ENCODE assay signal across 9 mouse cellular contexts in genomic region chr7:44958208-44958607, GRCm38 (mm10). TPM values are rescaled to one million over a fixed set of nuclear protein-coding genes. Genes with fewer than 3 reads are reported as not detected.
DNase-seq lines count a peak whose midpoint lies in the region; ATAC-seq and TF ChIP-seq lines count a peak whose summit lies in the region.
"Had no signal": no experiment of that assay in that cellular context is flagged by ENCODE, and none has a peak within 500 bp of the region (broad histone marks: within the 10 kb centered on the region; RNA-seq: fewer than 3 reads in every experiment).

No protein-coding gene starts in this region.

- no peaks in the 10 kb centered on the region for H3K4me1 ChIP-seq in embryonic facial prominence, embryonic 11.5 days (ENCODE audit: control insufficient read depth, insufficient read depth, low read length)
- peaks cover 15% of the 10 kb centered on the region for H3K4me1 ChIP-seq in embryonic facial prominence, embryonic 10.5 days
- H3K4me1 ChIP-seq in liver, embryonic 14.5 days (replicated peaks; ENCODE audit: control insufficient read depth in 2 of 2, insufficient read depth in 2 of 2, low read length in 1 of 2) = peaks cover 0 to 4% of the 10 kb centered on the region in 2 experiments; a peak in 3 of 4 replicates
- H3K4me1 ChIP-seq in liver, embryonic 12.5 days = peaks cover 21% of the 10 kb centered on the region

- H3K4me2 ChIP-seq in embryonic facial prominence, embryonic 11.5 days (ENCODE audit: low read depth, low read length) = no peak overlapping the region
- no peak overlapping the region for H3K4me2 ChIP-seq in liver, embryonic 14.5 days (ENCODE audit: low read depth)
- no peak overlapping the region for H3K4me2 ChIP-seq in liver, embryonic 12.5 days

- H3K9me3 ChIP-seq in embryonic facial prominence, embryonic 11.5 days (replicated peaks; ENCODE audit: control insufficient read depth, low read length) = no peaks in the 10 kb centered on the region
- no peaks in the 10 kb centered on the region for H3K9me3 ChIP-seq in embryonic facial prominence, embryonic 10.5 days
- no peaks in the 10 kb centered on the region for H3K9me3 ChIP-seq in liver, embryonic 14.5 days (ENCODE audit: control insufficient read depth, low read length)
- H3K9me3 ChIP-seq in liver, embryonic 12.5 days (replicated peaks) = no peaks in the 10 kb centered on the region

- peak; percentile 64 for DNase-seq in embryonic facial prominence, embryonic 11.5 days (ENCODE audit: low spot score)
- no peak for DNase-seq in embryonic facial prominence, embryonic 10.5 days (ENCODE audit: low spot score)
- DNase-seq in liver, embryonic 14.5 days (ENCODE audit: low read depth in 3 of 3, low spot score in 3 of 3) = peak in 1 of 3 experiments; percentile 27
- peak; percentile 66 for DNase-seq in R1 (ENCODE audit: low read depth, low spot score)
- DNase-seq in kidney, postnatal 14 days = peak; percentile 63
- DNase-seq in testis, postnatal 10 days (ENCODE audit: low spot score) = peak; percentile 65
- no peak for DNase-seq in Muller cell, postnatal 12 days (ENCODE audit: inconsistent ontology term)

- no peak for TF ChIP-seq EP300 in liver, embryonic 14.5 days (IDR thresholded peaks at IDR 0.05; ENCODE audit: low read depth)

- H3K27me3 ChIP-seq in embryonic facial prominence, embryonic 11.5 days (ENCODE audit: control insufficient read depth, insufficient read depth, low read length) = no peaks in the 10 kb centered on the region
- 0 out of 2 replicates have a peak, but pooled peaks cover 4% of the 10 kb centered on the region for H3K27me3 ChIP-seq in embryonic facial prominence, embryonic 10.5 days (replicated peaks; ENCODE audit: low read depth, poor library complexity, severe bottlenecking)
- no peaks in the 10 kb centered on the region for H3K27me3 ChIP-seq in liver, embryonic 14.5 days (ENCODE audit: control insufficient read depth, insufficient read depth, low read length)
- H3K27me3 ChIP-seq in liver, embryonic 12.5 days (replicated peaks) = peaks cover 18% of the 10 kb centered on the region

- no peak overlapping the region for H3K27ac ChIP-seq in embryonic facial prominence, embryonic 11.5 days (replicated peaks; ENCODE audit: low read depth, low read length)
- H3K27ac ChIP-seq in embryonic facial prominence, embryonic 10.5 days (replicated peaks) = no peak overlapping the region
- H3K27ac ChIP-seq in liver, embryonic 14.5 days = no peak overlapping the region
- H3K27ac ChIP-seq in liver, embryonic 12.5 days = no peak overlapping the region

- ATAC-seq in embryonic facial prominence, embryonic 11.5 days (replicated peaks; ENCODE audit: insufficient number of reproducible peaks, low FRiP score, low TSS enrichment, low read depth) = no peak
- no peak for ATAC-seq in liver, embryonic 14.5 days (ENCODE audit: insufficient read depth)
- no peak for ATAC-seq in liver, embryonic 12.5 days

- no peak overlapping the region for H3K4me3 ChIP-seq in embryonic facial prominence, embryonic 11.5 days (ENCODE audit: low read depth, low read length)
- no peak overlapping the region for H3K4me3 ChIP-seq in embryonic facial prominence, embryonic 10.5 days
- no peak overlapping the region for H3K4me3 ChIP-seq in liver, embryonic 14.5 days (ENCODE audit: insufficient read depth in 1 of 2, low read depth in 2 of 2, low read length in 2 of 2)
- no peak overlapping the region for H3K4me3 ChIP-seq in liver, embryonic 12.5 days

- TF ChIP-seq CTCF in liver, embryonic 14.5 days (IDR thresholded peaks at IDR 0.05; ENCODE audit: low read depth) = peak; percentile 80

- 60% methylated on average over 7 of the region's 7 CpGs for WGBS in embryonic facial prominence, embryonic 11.5 days
- 58% methylated on average over 7 of the region's 7 CpGs for WGBS in embryonic facial prominence, embryonic 10.5 days
- 29% methylated on average over 7 of the region's 7 CpGs for whole genome bisulfite sequencing in liver, embryonic 14.5 days (ENCODE audit: insufficient replicate concordance)
- 35% methylated on average over 7 of the region's 7 CpGs for whole genome bisulfite sequencing in liver, embryonic 12.5 days (ENCODE audit: insufficient replicate concordance)

- H3K9ac ChIP-seq in embryonic facial prominence, embryonic 11.5 days (replicated peaks; ENCODE audit: low read length) = no peak overlapping the region
- H3K9ac ChIP-seq in liver, embryonic 14.5 days (replicated peaks) = no peak overlapping the region
- no peak overlapping the region for H3K9ac ChIP-seq in liver, embryonic 12.5 days

- H3K36me3 ChIP-seq in embryonic facial prominence, embryonic 11.5 days (replicated peaks; ENCODE audit: control insufficient read depth, insufficient read depth, low read depth, low read length) = no peaks in the 10 kb centered on the region
- peaks cover 33% of the 10 kb centered on the region for H3K36me3 ChIP-seq in embryonic facial prominence, embryonic 10.5 days (replicated peaks)
- no peaks in the 10 kb centered on the region for H3K36me3 ChIP-seq in liver, embryonic 14.5 days (replicated peaks; ENCODE audit: control insufficient read depth, insufficient read depth, low read depth)
- no peaks in the 10 kb centered on the region for H3K36me3 ChIP-seq in liver, embryonic 12.5 days

RNA-seq across cellular contexts. Expression of gene Tsks, which starts 15.2 kb away (rescaled TPM):
- 0.21 TPM in 1 of 2 replicates, not detected in the other for polyA plus RNA-seq in embryonic facial prominence, embryonic 11.5 days (2014; fragmentation: Nextera tagmentation; extraction: Ambion mirVana)
- 0.14 and 0.30 TPM in 2 replicates for polyA plus RNA-seq in embryonic facial prominence, embryonic 10.5 days (2016; fragmentation: Nextera tagmentation; extraction: Ambion mirVana)
- 0.07 and 0.22 TPM in 2 replicates for polyA plus RNA-seq in liver, embryonic 14.5 days (2012; rRNA removed)
- 0.05 TPM in 1 of 2 replicates, not detected in the other for polyA plus RNA-seq in liver, embryonic 14.5 days (2014; fragmentation: Nextera tagmentation; extraction: Ambion mirVana)
- 0.33 TPM in 1 of 2 replicates, not detected in the other for polyA plus RNA-seq in liver, embryonic 12.5 days (2016; fragmentation: Nextera tagmentation; extraction: Ambion mirVana)
- polyA plus RNA-seq: heart, embryonic 14.5 days had no signal

RNA-seq across cellular contexts. Expression of gene Cpt1c, which starts 16.4 kb away (rescaled TPM):
- polyA plus RNA-seq in embryonic facial prominence, embryonic 11.5 days (2014; fragmentation: Nextera tagmentation; extraction: Ambion mirVana) = 14.3 and 17.1 TPM in 2 replicates
- polyA plus RNA-seq in embryonic facial prominence, embryonic 10.5 days (2016; fragmentation: Nextera tagmentation; extraction: Ambion mirVana) = 18.5 and 18.8 TPM in 2 replicates
- 2.5 and 3.0 TPM in 2 replicates for polyA plus RNA-seq in liver, embryonic 14.5 days (2012; rRNA removed)
- 0.80 and 1.3 TPM in 2 replicates for polyA plus RNA-seq in liver, embryonic 14.5 days (2014; fragmentation: Nextera tagmentation; extraction: Ambion mirVana)
- polyA plus RNA-seq in liver, embryonic 12.5 days (2016; fragmentation: Nextera tagmentation; extraction: Ambion mirVana) = 4.0 and 4.3 TPM in 2 replicates

RNA-seq across cellular contexts. Expression of gene Prmt1, which starts 28.2 kb away (rescaled TPM):
- polyA plus RNA-seq in embryonic facial prominence, embryonic 11.5 days (2014; fragmentation: Nextera tagmentation; extraction: Ambion mirVana) = 289 and 293 TPM in 2 replicates
- polyA plus RNA-seq in embryonic facial prominence, embryonic 10.5 days (2016; fragmentation: Nextera tagmentation; extraction: Ambion mirVana) = 968 and 991 TPM in 2 replicates
- polyA plus RNA-seq in liver, embryonic 14.5 days (2012; rRNA removed) = 168 and 174 TPM in 2 replicates
- 50.4 and 51.2 TPM in 2 replicates for polyA plus RNA-seq in liver, embryonic 14.5 days (2014; fragmentation: Nextera tagmentation; extraction: Ambion mirVana)
- 248 and 262 TPM in 2 replicates for polyA plus RNA-seq in liver, embryonic 12.5 days (2016; fragmentation: Nextera tagmentation; extraction: Ambion mirVana)

RNA-seq across cellular contexts. Expression of gene Ap2a1, which starts 28.9 kb away (rescaled TPM):
- 70.1 and 70.3 TPM in 2 replicates for polyA plus RNA-seq in embryonic facial prominence, embryonic 11.5 days (2014; fragmentation: Nextera tagmentation; extraction: Ambion mirVana)
- polyA plus RNA-seq in embryonic facial prominence, embryonic 10.5 days (2016; fragmentation: Nextera tagmentation; extraction: Ambion mirVana) = 75.1 and 77.1 TPM in 2 replicates
- 62.2 and 67.6 TPM in 2 replicates for polyA plus RNA-seq in liver, embryonic 14.5 days (2012; rRNA removed)
- 69.6 and 74.2 TPM in 2 replicates for polyA plus RNA-seq in liver, embryonic 14.5 days (2014; fragmentation: Nextera tagmentation; extraction: Ambion mirVana)
- polyA plus RNA-seq in liver, embryonic 12.5 days (2016; fragmentation: Nextera tagmentation; extraction: Ambion mirVana) = 85.1 and 86.5 TPM in 2 replicates

RNA-seq across cellular contexts. Expression of gene Irf3, which starts 39.2 kb away (rescaled TPM):
- 62.4 and 71.9 TPM in 2 replicates for polyA plus RNA-seq in embryonic facial prominence, embryonic 11.5 days (2014; fragmentation: Nextera tagmentation; extraction: Ambion mirVana)
- polyA plus RNA-seq in embryonic facial prominence, embryonic 10.5 days (2016; fragmentation: Nextera tagmentation; extraction: Ambion mirVana) = 70.3 and 77.5 TPM in 2 replicates
- polyA plus RNA-seq in liver, embryonic 14.5 days (2012; rRNA removed) = 40.3 and 41.0 TPM in 2 replicates
- polyA plus RNA-seq in liver, embryonic 14.5 days (2014; fragmentation: Nextera tagmentation; extraction: Ambion mirVana) = 28.0 and 32.1 TPM in 2 replicates
- 50.4 and 55.9 TPM in 2 replicates for polyA plus RNA-seq in liver, embryonic 12.5 days (2016; fragmentation: Nextera tagmentation; extraction: Ambion mirVana)

Comparison
In these comparisons a context has a peak if more than half of its experiments do, and no peak if none do; other contexts are left out.
1. DNase-seq: peak in embryonic facial prominence, embryonic 11.5 days (single experiment), R1 (single experiment), kidney, postnatal 14 days (single experiment) and testis, postnatal 10 days (single experiment); none in embryonic facial prominence, embryonic 10.5 days (single experiment) and Muller cell, postnatal 12 days (single experiment).